Mouse (Mus musculus) limb, embryonic 14.5 days (tissue): ENCODE results near the gene Synpo2l. TPM values are rescaled to one million over a fixed set of nuclear protein-coding genes. Genes with fewer than 3 reads are reported as not detected.
"Not testable (repeated sequence)": the region's sequence is repeated elsewhere in the genome, so short reads cannot be mapped to it uniquely, and the experiment has no call there.

Experiments used
- ATAC-seq: fragments of 200-750 bp; cut with Nextera tagmentation; 2 replicates; pipeline ENCODE4 v1.8.0; 2017; ENCODE audit warnings: low read depth, moderate number of reproducible peaks, moderate TSS enrichment; ENCODE audit not compliant: low FRiP score
- DNase-seq: peaks from one replicate; pipeline ENCODE4 v3.0.0-alpha.2; 2015; ENCODE audit warnings: low spot score
- H3K27ac ChIP-seq: fragments of 300-500 bp; sonication (generic); replicated peaks from 2 replicates; pipeline ENCODE4 v1.5.1; 2014; ENCODE audit warnings: low read depth, mild to moderate bottlenecking, low read length, moderate library complexity, mixed read lengths
- H3K27me3 ChIP-seq: fragments of 300-500 bp; sonication (generic); 2 replicates; pipeline ENCODE4 v1.6.1; 2014; ENCODE audit warnings: low read length, mixed read lengths; ENCODE audit not compliant: control insufficient read depth, insufficient read depth
- H3K36me3 ChIP-seq: fragments of 300-500 bp; sonication (generic); 2 replicates; pipeline ENCODE4 v1.6.1; 2014; ENCODE audit warnings: mild to moderate bottlenecking, low read length, moderate library complexity, mixed read lengths; ENCODE audit not compliant: control insufficient read depth, insufficient read depth
- H3K4me1 ChIP-seq: fragments of 300-500 bp; sonication (generic); 2 replicates; pipeline ENCODE4 v1.6.1; 2014; ENCODE audit warnings: antibody characterized with exemption, low read length, mixed read lengths; ENCODE audit not compliant: control insufficient read depth, insufficient read depth
- H3K4me2 ChIP-seq: fragments of 300-500 bp; sonication (generic); replicated peaks from 2 replicates; pipeline ENCODE4 v1.6.1; 2014; ENCODE audit warnings: low read depth, mild to moderate bottlenecking, low read length, moderate library complexity; ENCODE audit not compliant: severe bottlenecking
- H3K4me3 ChIP-seq: fragments of 300-500 bp; sonication (generic); replicated peaks from 2 replicates; pipeline ENCODE4 v1.5.1; 2014; ENCODE audit warnings: low read length
- H3K9ac ChIP-seq: fragments of 300-500 bp; sonication (generic); 2 replicates; pipeline ENCODE4 v1.6.1; 2014; ENCODE audit warnings: mild to moderate bottlenecking, low read depth, low read length, moderate library complexity; ENCODE audit not compliant: severe bottlenecking
- H3K9me3 ChIP-seq: fragments of 300-500 bp; sonication (generic); 2 replicates; pipeline ENCODE4 v1.6.1; 2016; ENCODE audit warnings: low read length; ENCODE audit not compliant: control insufficient read depth
- POLR2A ChIP-seq: fragments of 200-500 bp; IDR thresholded peaks from 2 replicates; pipeline ENCODE4 v1.8.0; 2012; ENCODE audit warnings: inconsistent platforms, mild to moderate bottlenecking, moderate library complexity, borderline replicate concordance; ENCODE audit not compliant: insufficient read depth, insufficient read length; ENCODE audit errors: extremely low read depth
- WGBS: fragments of 180-500 bp; shearing (Covaris S2); extraction: QIAGEN DNeasy Blood & Tissue Kit; methylation state at CpG from one replicate; pipeline ENCODE4 v1.1.7; 2014; 5-methylcytosine and 5-hydroxymethylcytosine counted together
- polyA plus RNA-seq, 2 experiments: library from polyadenylated mRNA; depleted of rRNA in 1 of 2; stranded (reverse) in 1 of 2; unstranded in 1 of 2; fragments of >200 nt; fragmentation: Nextera tagmentation in 1 of 2; extraction: Ambion mirVana in 1 of 2; gene quantifications; 2 replicates each; pipeline versions ENCODE4 v1.2.1 to v1.2.3; 2012 to 2014

Gene Synpo2l
- polyA plus RNA-seq, 2 experiments, result 25.4 to 31.5 TPM

GRCm38 (mm10) chr14:20641438-20641875 lies 26.7 kb downstream of the Synpo2l start:
- peak overlapping the region; percentile 92 for H3K27ac ChIP-seq
- H3K4me2 ChIP-seq, result peak overlapping the region; percentile 75
- DNase-seq (no peak), ATAC-seq (no peak)
- H3K9ac ChIP-seq, result peak overlapping the region; percentile 83
- peak overlapping the region; percentile 79 for H3K4me3 ChIP-seq
- H3K27me3 ChIP-seq, result no peaks in the 10 kb centered on the region
- no peak for TF ChIP-seq POLR2A
- no peaks in the 10 kb centered on the region for H3K36me3 ChIP-seq
- no peaks in the 10 kb centered on the region for H3K9me3 ChIP-seq
- peaks cover 14% of the 10 kb centered on the region; the same call in 1 of the 2 replicates for H3K4me1 ChIP-seq
- WGBS, result 19% methylated on average over 10 of the region's 10 CpGs

- peak; percentile 98 for DNase-seq
- TF ChIP-seq POLR2A, result peak; percentile 47; the same call in 1 of the 2 replicates
- Histone ChIP-seq H3K36me3 (no peaks in the 10 kb centered on the region), H3K4me3 (peak within 1 kb of the TSS; percentile 79), H3K27ac (peak within 1 kb of the TSS; percentile 92), H3K4me2 (peak within 1 kb of the TSS; percentile 83), H3K4me1 (peaks cover 14% of the 10 kb centered on the region; the same call in 1 of the 2 replicates), H3K9ac (peak within 1 kb of the TSS; percentile 83), H3K27me3 (no peaks in the 10 kb centered on the region), H3K9me3 (no peaks in the 10 kb centered on the region)
- under 1% methylated on average over 69 of the region's 73 CpGs for WGBS
- ATAC-seq, result peak; percentile 95
These were observed 27.3 kb downstream of the Synpo2l start, which contains the start of gene Usp54 for GRCm38 (mm10) chr14:20640644-20641437. TSS of gene Usp54 (minus strand) at chr14:20641063.

- Histone ChIP-seq H3K27me3 (no peaks in the 10 kb centered on the region), H3K4me2 (peak overlapping the region; percentile 83), H3K4me3 (peak overlapping the region; percentile 79), H3K9ac (peak overlapping the region; percentile 83), H3K9me3 (no peaks in the 10 kb centered on the region), H3K27ac (peak overlapping the region; percentile 92), H3K36me3 (no peaks in the 10 kb centered on the region), H3K4me1 (peaks cover 14% of the 10 kb centered on the region; the same call in 1 of the 2 replicates)
- ATAC-seq (peak; percentile 47), DNase-seq (no peak)
- WGBS, result 3% methylated on average over 16 of the region's 16 CpGs
- TF ChIP-seq POLR2A, result no peak
These were observed 28.1 kb downstream of the Synpo2l start for GRCm38 (mm10) chr14:20639918-20640619.

DNA sequence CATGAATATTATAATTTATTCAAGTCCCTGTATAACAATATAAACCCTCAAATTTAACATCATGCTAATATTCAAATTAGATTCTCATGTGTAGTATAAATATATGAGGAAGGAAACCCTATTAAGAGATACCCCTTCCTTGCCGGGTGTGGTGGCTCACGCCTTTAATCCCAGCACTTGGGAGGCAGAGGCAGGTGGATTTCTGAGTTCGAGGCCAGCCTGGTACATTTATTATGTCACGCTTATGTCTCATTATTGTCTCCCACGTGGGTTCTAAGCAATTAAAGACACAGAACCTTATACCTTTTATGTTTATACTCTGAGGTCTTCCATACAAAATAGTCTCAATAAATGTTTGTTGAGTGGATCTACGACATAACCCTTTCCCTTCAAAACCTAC lies 29.5 kb downstream of the Synpo2l start:
- 90% methylated on average over 6 of the region's 6 CpGs for WGBS

GRCm38 (mm10) chr14:20637818-20638574 lies 30.2 kb downstream of the Synpo2l start:
- no peak overlapping the region for H3K9ac ChIP-seq
- no peak for DNase-seq
- H3K4me2 ChIP-seq, result no peak overlapping the region
- peaks cover 14% of the 10 kb centered on the region; the same call in 1 of the 2 replicates for H3K4me1 ChIP-seq
- H3K27me3 ChIP-seq, result no peaks in the 10 kb centered on the region
- H3K36me3 ChIP-seq, result no peaks in the 10 kb centered on the region
- no peak overlapping the region for H3K4me3 ChIP-seq
- no peak overlapping the region for H3K27ac ChIP-seq
- no peak for ATAC-seq
- H3K9me3 ChIP-seq, result no peaks in the 10 kb centered on the region
- no peak for TF ChIP-seq POLR2A
- 80% methylated on average over 2 of the region's 2 CpGs for WGBS

More for the DNA sequence above, 29.5 kb downstream of the Synpo2l start:
- Histone ChIP-seq H3K27me3 (no peaks in the 10 kb centered on the region), H3K9me3 (no peaks in the 10 kb centered on the region), H3K27ac (no peak overlapping the region), H3K9ac (no peak overlapping the region), H3K4me3 (no peak overlapping the region), H3K4me2 (no peak overlapping the region), H3K4me1 (peaks cover 14% of the 10 kb centered on the region; the same call in 1 of the 2 replicates), H3K36me3 (no peaks in the 10 kb centered on the region)
- ATAC-seq (no peak), DNase-seq (no peak)
- TF ChIP-seq POLR2A, result no peak

- H3K4me3 ChIP-seq, H3K36me3 ChIP-seq, H3K9ac ChIP-seq, H3K27me3 ChIP-seq, H3K9me3 ChIP-seq, DNase-seq, H3K4me2 ChIP-seq, ATAC-seq, H3K27ac ChIP-seq: not testable (repeated sequence)
- peaks cover 11% of the 10 kb centered on the region; the same call in 1 of the 2 replicates for H3K4me1 ChIP-seq
- 93% methylated on average over 3 of the region's 3 CpGs for WGBS
These were observed 31.2 kb downstream of the Synpo2l start for GRCm38 (mm10) chr14:20636968-20637367.
